Mouse (Mus musculus): ENCODE results near the gene Dda1. TPM values are rescaled to one million over a fixed set of nuclear protein-coding genes. Genes with fewer than 3 reads are reported as not detected.
A peak's percentile ranks its signal among the peaks of the same experiment; 100 is the strongest.

Dda1 gene
- polyA plus RNA-seq, 1 experiment: 119 TPM

GRCm38 (mm10) chr8:71463188-71464033 is 5.6 kb upstream of the Dda1 start, which contains the start of gene Abhd8:
Gene Abhd8, minus strand, starts transcription at chr8:71463655.
- DNase-seq: peak; percentile 99 to 100
- no peak for TF ChIP-seq CTCF (IDR thresholded peaks at IDR 0.05; ENCODE audit: borderline replicate concordance, insufficient read depth, low read depth, low read length)
- peak; percentile 77 for TF ChIP-seq POLR2A (IDR thresholded peaks at IDR 0.05; ENCODE audit: borderline replicate concordance, insufficient read depth, low read length)
- H3K27ac ChIP-seq (ENCODE audit: insufficient read depth, low read length): peak within 1 kb of the TSS; percentile 92
- WGBS: under 1% methylated on average over 55 of the region's 55 CpGs
- H3K4me1 ChIP-seq (ENCODE audit: control insufficient read depth, insufficient read depth, low read length): peaks cover 21% of the 10 kb centered on the region
- H3K27me3 ChIP-seq (ENCODE audit: control insufficient read depth, insufficient read depth, low read length): no peaks in the 10 kb centered on the region
- H3K4me3 ChIP-seq (replicated peaks; ENCODE audit: insufficient read depth, low read depth, low read length): peak within 1 kb of the TSS; percentile 77

- Histone ChIP-seq H3K27me3 (ENCODE audit: control insufficient read depth, insufficient read depth, low read length) (no peaks in the 10 kb centered on the region), H3K4me3 (replicated peaks; ENCODE audit: insufficient read depth, low read depth, low read length) (peak within 1 kb of the TSS; percentile 89), H3K27ac (ENCODE audit: insufficient read depth, low read length) (peak within 1 kb of the TSS; percentile 77), H3K4me1 (ENCODE audit: control insufficient read depth, insufficient read depth, low read length) (peaks cover 17% of the 10 kb centered on the region)
- 1% methylated on average over 59 of the region's 59 CpGs for WGBS
- DNase-seq: peak; percentile 100
- peak; percentile 90 for TF ChIP-seq CTCF (IDR thresholded peaks at IDR 0.05; ENCODE audit: borderline replicate concordance, insufficient read depth, low read depth, low read length)
- TF ChIP-seq POLR2A (IDR thresholded peaks at IDR 0.05; ENCODE audit: borderline replicate concordance, insufficient read depth, low read length): peak; percentile 75; the same call in 1 of the 2 replicates
These were observed 4.2 kb upstream of the Dda1 start, which contains the start of gene Mrpl34 for GRCm38 (mm10) chr8:71464513-71465500. Gene Mrpl34, plus strand, starts transcription at chr8:71464959.

- Histone ChIP-seq H3K27ac (ENCODE audit: insufficient read depth, low read length) (no peak overlapping the region), H3K4me3 (replicated peaks; ENCODE audit: insufficient read depth, low read depth, low read length) (no peak overlapping the region), H3K27me3 (ENCODE audit: control insufficient read depth, insufficient read depth, low read length) (no peaks in the 10 kb centered on the region), H3K4me1 (ENCODE audit: control insufficient read depth, insufficient read depth, low read length) (peaks cover 24% of the 10 kb centered on the region)
- peak; percentile 16 to 17 for DNase-seq
- 80% methylated on average over 8 of the region's 8 CpGs for WGBS
- TF ChIP-seq POLR2A (IDR thresholded peaks at IDR 0.05; ENCODE audit: borderline replicate concordance, insufficient read depth, low read length): no peak
These were observed 3.3 kb upstream of the Dda1 start for GRCm38 (mm10) chr8:71465733-71466132.

DNA sequence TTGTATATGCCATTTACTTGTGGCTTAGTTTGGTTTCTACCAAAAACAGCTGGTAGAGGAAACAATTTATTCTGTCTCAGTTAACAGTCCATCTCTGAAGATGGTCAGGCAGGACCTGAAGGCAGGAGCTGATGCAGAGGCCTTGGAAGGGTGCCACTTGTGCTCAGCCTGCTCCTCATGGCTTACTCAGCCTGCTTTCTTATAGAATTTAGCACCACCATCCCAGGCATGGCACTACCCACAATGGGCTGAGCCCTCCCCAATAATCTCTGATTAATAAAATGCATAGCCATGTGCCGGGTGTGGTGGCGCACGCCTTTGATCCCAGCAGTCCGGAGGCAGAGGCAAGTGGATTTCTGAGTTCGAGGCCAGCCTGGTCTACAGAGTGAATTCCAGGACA is 2.8 kb upstream of the Dda1 start:
- peaks cover 23% of the 10 kb centered on the region for H3K4me1 ChIP-seq (ENCODE audit: control insufficient read depth, insufficient read depth, low read length)
- no peaks in the 10 kb centered on the region for H3K27me3 ChIP-seq (ENCODE audit: control insufficient read depth, insufficient read depth, low read length)
- peak; percentile 23 to 29 for DNase-seq
- H3K4me3 ChIP-seq (replicated peaks; ENCODE audit: insufficient read depth, low read depth, low read length): no peak overlapping the region
- WGBS: 96% methylated on average over 5 of the region's 5 CpGs
- TF ChIP-seq POLR2A (IDR thresholded peaks at IDR 0.05; ENCODE audit: borderline replicate concordance, insufficient read depth, low read length) (no peak), CTCF (IDR thresholded peaks at IDR 0.05; ENCODE audit: borderline replicate concordance, insufficient read depth, low read depth, low read length) (no peak)
- H3K27ac ChIP-seq (ENCODE audit: insufficient read depth, low read length): no peak overlapping the region

GRCm38 (mm10) chr8:71467201-71467600 is 1.8 kb upstream of the Dda1 start:
- no peaks in the 10 kb centered on the region for H3K27me3 ChIP-seq (ENCODE audit: control insufficient read depth, insufficient read depth, low read length)
- TF ChIP-seq CTCF (IDR thresholded peaks at IDR 0.05; ENCODE audit: borderline replicate concordance, insufficient read depth, low read depth, low read length): no peak
- TF ChIP-seq POLR2A (IDR thresholded peaks at IDR 0.05; ENCODE audit: borderline replicate concordance, insufficient read depth, low read length): no peak
- DNase-seq: peak; percentile 8 to 10
- WGBS: 91% methylated on average over 2 of the region's 2 CpGs
- H3K4me1 ChIP-seq (ENCODE audit: control insufficient read depth, insufficient read depth, low read length): peaks cover 19% of the 10 kb centered on the region
- no peak overlapping the region for H3K27ac ChIP-seq (ENCODE audit: insufficient read depth, low read length)
- no peak overlapping the region for H3K4me3 ChIP-seq (replicated peaks; ENCODE audit: insufficient read depth, low read depth, low read length)

DNA sequence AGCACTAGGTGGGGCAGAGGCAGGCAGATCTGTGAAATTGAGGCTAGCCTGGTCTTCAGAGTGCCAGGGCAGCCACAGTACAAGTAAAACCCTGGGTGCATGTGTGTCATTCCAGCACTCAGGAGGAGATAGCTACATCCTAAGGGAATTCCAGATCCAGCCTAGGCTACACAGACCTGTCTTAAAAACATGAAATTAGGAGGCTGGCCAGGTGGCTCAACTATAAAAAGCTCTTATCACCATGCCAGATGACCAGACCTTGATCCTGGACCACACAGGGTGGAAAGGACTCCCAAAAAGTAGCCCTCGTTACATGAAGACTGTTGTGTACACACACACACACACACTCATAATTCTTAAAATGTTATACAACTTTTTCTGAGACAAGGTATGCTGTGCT is 998 bp upstream of the Dda1 start:
- no peak for TF ChIP-seq POLR2A (IDR thresholded peaks at IDR 0.05; ENCODE audit: borderline replicate concordance, insufficient read depth, low read length)
- TF ChIP-seq CTCF (IDR thresholded peaks at IDR 0.05; ENCODE audit: borderline replicate concordance, insufficient read depth, low read depth, low read length): no peak
- Histone ChIP-seq H3K4me3 (replicated peaks; ENCODE audit: insufficient read depth, low read depth, low read length) (no peak overlapping the region), H3K27me3 (ENCODE audit: control insufficient read depth, insufficient read depth, low read length) (no peaks in the 10 kb centered on the region), H3K27ac (ENCODE audit: insufficient read depth, low read length) (no peak overlapping the region), H3K4me1 (ENCODE audit: control insufficient read depth, insufficient read depth, low read length) (peaks cover 18% of the 10 kb centered on the region)
- 82% methylated on average over 1 of the region's 1 CpGs for WGBS
- peak; percentile 17 to 20 for DNase-seq

- Histone ChIP-seq H3K27ac (ENCODE audit: insufficient read depth, low read length) (peak overlapping the region; percentile 41; the same call in 1 of the 2 replicates), H3K4me1 (ENCODE audit: control insufficient read depth, insufficient read depth, low read length) (peaks cover 15% of the 10 kb centered on the region), H3K4me3 (replicated peaks; ENCODE audit: insufficient read depth, low read depth, low read length) (peak overlapping the region; percentile 90), H3K27me3 (ENCODE audit: control insufficient read depth, insufficient read depth, low read length) (no peaks in the 10 kb centered on the region)
- DNase-seq: peak in 1 of 2 experiments; percentile 61
- TF ChIP-seq CTCF (IDR thresholded peaks at IDR 0.05; ENCODE audit: borderline replicate concordance, insufficient read depth, low read depth, low read length) (no peak), POLR2A (IDR thresholded peaks at IDR 0.05; ENCODE audit: borderline replicate concordance, insufficient read depth, low read length) (no peak)
- WGBS: 1% methylated on average over 24 of the region's 24 CpGs
These were observed 412 bp downstream of the Dda1 start for GRCm38 (mm10) chr8:71469411-71469810.
